Mouse (Mus musculus): ENCODE measurements around the gene Nudt4. TPM values are rescaled to one million over a fixed set of nuclear protein-coding genes. Genes with fewer than 3 reads are reported as not detected.
A peak's percentile ranks its signal among the peaks of the same experiment; 100 is the strongest.

Gene Nudt4
- polyA plus RNA-seq, 1 experiment: 41.2 TPM

DNA sequence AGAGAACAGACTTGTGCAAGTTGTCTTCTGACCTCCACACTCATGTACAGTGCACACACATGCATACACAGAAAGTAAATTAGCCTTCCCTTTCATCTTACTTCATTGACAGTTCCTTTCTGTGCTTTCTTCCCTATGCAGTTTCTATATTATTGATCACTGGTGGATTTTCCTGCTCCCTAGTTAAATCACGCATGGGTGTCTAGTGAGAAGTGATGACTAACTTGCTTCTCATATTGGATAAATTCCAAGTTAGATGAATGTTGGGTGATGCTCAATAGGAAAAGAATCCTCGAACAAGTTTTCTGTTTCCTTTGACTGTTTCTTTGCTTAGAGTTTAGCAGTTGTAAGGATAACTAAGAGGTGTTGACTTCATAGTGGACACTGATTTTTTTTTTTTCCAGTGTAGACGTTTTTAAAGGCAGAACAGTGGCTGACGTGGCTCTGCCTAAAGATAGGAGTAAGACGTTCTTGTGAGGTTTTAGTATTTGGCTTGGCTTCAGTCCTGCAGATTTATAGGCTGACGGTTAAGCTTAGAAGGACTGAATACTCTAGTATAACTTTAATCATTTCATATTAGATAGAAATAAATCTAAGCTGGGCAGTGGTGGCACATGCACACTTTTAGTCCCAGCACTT lies 38.8 kb downstream of the Nudt4 start:
- Histone ChIP-seq H3K4me3 (ENCODE audit: insufficient read depth, poor library complexity, severe bottlenecking) (no peak overlapping the region), H3K27me3 (ENCODE audit: control insufficient read depth, insufficient read depth, insufficient read length) (no peaks in the 10 kb centered on the region), H3K79me2 (ENCODE audit: control insufficient read depth, insufficient read depth) (peaks cover 100% of the 10 kb centered on the region), H3K36me3 (ENCODE audit: control insufficient read depth, insufficient read depth) (peaks cover 26% of the 10 kb centered on the region), H3K79me3 (ENCODE audit: low read depth) (peaks cover 99% of the 10 kb centered on the region), H3ac (ENCODE audit: control insufficient read depth, insufficient read length, low read depth) (no peak overlapping the region)
- TF ChIP-seq FOSL1 (IDR thresholded peaks at IDR 0.05; ENCODE audit: insufficient read depth, low read length, poor library complexity, severe bottlenecking): no peak

- Histone ChIP-seq H3ac (ENCODE audit: control insufficient read depth, insufficient read length, low read depth) (no peak overlapping the region), H3K36me3 (ENCODE audit: control insufficient read depth, insufficient read depth) (peaks cover 44% of the 10 kb centered on the region), H3K27me3 (ENCODE audit: control insufficient read depth, insufficient read depth, insufficient read length) (no peaks in the 10 kb centered on the region), H3K79me3 (ENCODE audit: low read depth) (peaks cover 76% of the 10 kb centered on the region), H3K79me2 (ENCODE audit: control insufficient read depth, insufficient read depth) (peaks cover 83% of the 10 kb centered on the region), H3K4me3 (ENCODE audit: insufficient read depth, poor library complexity, severe bottlenecking) (no peak overlapping the region)
- TF ChIP-seq MAX (IDR thresholded peaks at IDR 0.05): no peak
- no peak for TF ChIP-seq CEBPB (IDR thresholded peaks at IDR 0.05; ENCODE audit: low read depth)
- no peak for TF ChIP-seq CTCF (IDR thresholded peaks at IDR 0.05; ENCODE audit: control insufficient read depth, insufficient read depth, insufficient read length)
- TF ChIP-seq MYOD1 (IDR thresholded peaks at IDR 0.05; ENCODE audit: control insufficient read depth, insufficient read length, low read depth): no peak
- no peak for TF ChIP-seq USF1 (IDR thresholded peaks at IDR 0.05; ENCODE audit: low read depth)
- TF ChIP-seq FOSL1 (IDR thresholded peaks at IDR 0.05; ENCODE audit: insufficient read depth, low read length, poor library complexity, severe bottlenecking): no peak
- no peak for TF ChIP-seq MYOG (IDR thresholded peaks at IDR 0.05; ENCODE audit: control insufficient read depth, extremely low read depth, insufficient read length)
Measured at GRCm38 (mm10) chr10:95517656-95518055, 46.3 kb downstream of the Nudt4 start.

DNA sequence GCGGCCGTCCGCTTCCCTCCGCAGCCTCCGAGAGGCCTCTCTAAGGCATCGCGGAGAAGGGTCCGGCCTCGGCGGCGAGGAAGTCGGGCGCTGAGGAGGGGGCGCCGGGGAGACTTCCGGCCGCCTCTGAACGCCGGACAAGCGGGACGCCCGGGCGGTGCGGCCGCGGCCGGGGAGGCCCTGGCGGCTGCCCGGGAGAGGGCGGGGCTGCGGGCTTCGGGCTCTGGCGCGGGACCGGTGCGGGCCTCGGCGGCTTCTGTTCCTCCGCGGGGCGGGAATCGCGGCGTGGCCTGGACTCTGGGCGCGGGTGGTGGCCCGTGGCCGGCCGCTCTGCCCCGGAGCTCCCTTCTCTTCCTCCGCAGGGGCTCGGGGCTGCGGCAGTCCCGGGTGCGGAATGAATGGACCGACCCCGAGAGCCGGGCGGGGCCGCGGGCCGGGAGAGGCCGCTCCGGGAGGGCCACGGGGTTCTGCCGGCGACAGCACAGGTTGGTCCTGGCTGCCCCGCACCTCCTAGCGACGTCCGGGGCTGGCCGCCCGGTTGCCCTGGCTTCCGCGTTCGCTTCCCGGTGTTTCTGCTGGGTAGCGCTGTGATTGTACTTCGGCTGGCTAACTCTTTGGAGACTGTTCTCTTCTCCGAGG lies 48.5 kb downstream of the Nudt4 start:
- H3K27me3 ChIP-seq (ENCODE audit: control insufficient read depth, insufficient read depth, insufficient read length): no peaks in the 10 kb centered on the region
- TF ChIP-seq MYOD1 (IDR thresholded peaks at IDR 0.05; ENCODE audit: control insufficient read depth, insufficient read length, low read depth): no peak
- no peak for TF ChIP-seq USF1 (IDR thresholded peaks at IDR 0.05; ENCODE audit: low read depth)
- no peak for TF ChIP-seq CTCF (IDR thresholded peaks at IDR 0.05; ENCODE audit: control insufficient read depth, insufficient read depth, insufficient read length)
- no peak for TF ChIP-seq MYOG (IDR thresholded peaks at IDR 0.05; ENCODE audit: control insufficient read depth, extremely low read depth, insufficient read length)
- TF ChIP-seq MAX (IDR thresholded peaks at IDR 0.05): no peak
- TF ChIP-seq CEBPB (IDR thresholded peaks at IDR 0.05; ENCODE audit: low read depth): no peak
- TF ChIP-seq FOSL1 (IDR thresholded peaks at IDR 0.05; ENCODE audit: insufficient read depth, low read length, poor library complexity, severe bottlenecking): no peak
- H3K79me3 ChIP-seq (ENCODE audit: low read depth): peaks cover 55% of the 10 kb centered on the region
- peaks cover 60% of the 10 kb centered on the region for H3K79me2 ChIP-seq (ENCODE audit: control insufficient read depth, insufficient read depth)
- peak overlapping the region; percentile 96 for H3K4me3 ChIP-seq (ENCODE audit: insufficient read depth, poor library complexity, severe bottlenecking)
- peaks cover 33% of the 10 kb centered on the region for H3K36me3 ChIP-seq (ENCODE audit: control insufficient read depth, insufficient read depth)
- H3ac ChIP-seq (ENCODE audit: control insufficient read depth, insufficient read length, low read depth): peak overlapping the region; percentile 96

DNA sequence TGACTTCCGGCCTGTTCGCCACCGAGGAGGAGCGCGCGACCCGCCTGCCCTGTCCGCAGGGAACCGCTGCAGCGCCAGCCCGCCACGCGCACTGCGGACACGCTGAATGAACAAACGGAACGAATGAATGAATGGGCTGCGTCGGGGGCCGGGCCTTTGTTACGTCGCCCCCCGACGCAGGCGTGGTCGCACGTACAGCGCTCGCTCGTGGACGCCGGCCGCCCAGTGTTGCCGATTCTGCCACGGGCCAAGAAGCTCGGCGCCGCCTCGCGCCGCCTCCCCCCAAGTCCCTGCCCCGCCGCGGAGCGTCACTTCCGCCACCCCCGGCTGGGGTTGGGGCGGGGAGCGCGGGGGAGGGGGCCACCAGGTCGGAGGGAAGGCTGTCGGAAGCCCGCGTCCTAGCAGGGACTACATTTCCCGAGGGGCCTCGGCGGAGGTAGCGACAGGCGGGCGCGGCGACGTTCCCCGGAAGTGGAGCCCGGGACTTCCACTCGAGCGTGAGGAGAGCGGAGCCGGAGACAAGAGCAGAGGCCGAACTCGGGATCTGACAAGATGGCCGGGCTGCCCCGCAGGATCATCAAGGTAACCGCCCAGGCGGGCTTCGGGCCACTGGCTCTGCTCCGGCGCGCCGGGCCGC lies 49.2 kb downstream of the Nudt4 start, which contains the start of gene Ube2n:
Gene Ube2n (plus strand): TSS at position 490 of the 637 bp plus-strand sequence.
- H3K36me3 ChIP-seq (ENCODE audit: control insufficient read depth, insufficient read depth): peaks cover 30% of the 10 kb centered on the region
- peak within 1 kb of the TSS; percentile 96 for H3K4me3 ChIP-seq (ENCODE audit: insufficient read depth, poor library complexity, severe bottlenecking)
- TF ChIP-seq MAX (IDR thresholded peaks at IDR 0.05) (peak; percentile 77), FOSL1 (IDR thresholded peaks at IDR 0.05; ENCODE audit: insufficient read depth, low read length, poor library complexity, severe bottlenecking) (no peak), MYOD1 (IDR thresholded peaks at IDR 0.05; ENCODE audit: control insufficient read depth, insufficient read length, low read depth) (no peak), CTCF (IDR thresholded peaks at IDR 0.05; ENCODE audit: control insufficient read depth, insufficient read depth, insufficient read length) (no peak), CEBPB (IDR thresholded peaks at IDR 0.05; ENCODE audit: low read depth) (no peak)
- peaks cover 48% of the 10 kb centered on the region for H3K79me3 ChIP-seq (ENCODE audit: low read depth)
- H3K27me3 ChIP-seq (ENCODE audit: control insufficient read depth, insufficient read depth, insufficient read length): no peaks in the 10 kb centered on the region
- H3ac ChIP-seq (ENCODE audit: control insufficient read depth, insufficient read length, low read depth): peak within 1 kb of the TSS; percentile 96
- peaks cover 54% of the 10 kb centered on the region for H3K79me2 ChIP-seq (ENCODE audit: control insufficient read depth, insufficient read depth)

GRCm38 (mm10) chr10:95513768-95514556 lies 50.0 kb downstream of the Nudt4 start:
- Histone ChIP-seq H3K36me3 (ENCODE audit: control insufficient read depth, insufficient read depth) (peaks cover 25% of the 10 kb centered on the region), H3ac (ENCODE audit: control insufficient read depth, insufficient read length, low read depth) (peak overlapping the region; percentile 78), H3K79me2 (ENCODE audit: control insufficient read depth, insufficient read depth) (peaks cover 46% of the 10 kb centered on the region), H3K4me3 (ENCODE audit: insufficient read depth, poor library complexity, severe bottlenecking) (peak overlapping the region; percentile 38), H3K27me3 (ENCODE audit: control insufficient read depth, insufficient read depth, insufficient read length) (no peaks in the 10 kb centered on the region), H3K79me3 (ENCODE audit: low read depth) (peaks cover 40% of the 10 kb centered on the region)
- TF ChIP-seq MYOG (IDR thresholded peaks at IDR 0.05; ENCODE audit: control insufficient read depth, extremely low read depth, insufficient read length) (no peak), USF1 (IDR thresholded peaks at IDR 0.05; ENCODE audit: low read depth) (no peak), FOSL1 (IDR thresholded peaks at IDR 0.05; ENCODE audit: insufficient read depth, low read length, poor library complexity, severe bottlenecking) (no peak), MYOD1 (IDR thresholded peaks at IDR 0.05; ENCODE audit: control insufficient read depth, insufficient read length, low read depth) (no peak), CTCF (IDR thresholded peaks at IDR 0.05; ENCODE audit: control insufficient read depth, insufficient read depth, insufficient read length) (no peak), CEBPB (IDR thresholded peaks at IDR 0.05; ENCODE audit: low read depth) (no peak), MAX (IDR thresholded peaks at IDR 0.05) (no peak)

Data from C2C12 (cell line).